16 mouse cellular contexts compared by ENCODE assay signal in the genomic region with DNA sequence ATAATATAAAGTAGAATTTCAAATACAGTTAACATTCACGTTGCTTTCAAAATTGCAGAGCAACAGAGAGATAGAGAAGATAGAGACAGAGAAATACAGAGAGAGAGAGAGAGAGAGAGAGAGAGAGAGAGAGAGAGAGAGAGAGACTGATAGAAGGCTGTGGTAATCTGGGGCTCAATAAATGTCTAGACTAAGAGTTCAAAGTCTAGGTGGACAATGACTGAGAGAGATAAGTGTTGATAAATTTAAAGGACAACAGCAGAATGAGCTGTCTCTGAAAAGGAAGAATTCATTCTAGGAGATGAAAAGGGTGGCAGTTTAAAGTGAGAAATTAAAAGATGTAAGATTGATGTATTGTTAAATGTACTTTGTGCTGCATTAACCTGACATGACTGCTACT.
"Had no signal": no experiment of that assay in that cellular context is flagged by ENCODE, and none has a peak within 500 bp of the region (broad histone marks: within the 10 kb centered on the region; RNA-seq: fewer than 3 reads in every experiment).

No protein-coding gene starts in this region.

- H3K9ac ChIP-seq: neural tube, embryonic 12.5 days; neural tube, embryonic 13.5 days; neural tube, embryonic 15.5 days; stomach, embryonic 15.5 days had no signal

- H3K27me3 ChIP-seq: neural tube, embryonic 12.5 days; neural tube, embryonic 13.5 days; neural tube, embryonic 15.5 days; stomach, embryonic 15.5 days had no signal

- H3K4me1 ChIP-seq: neural tube, embryonic 12.5 days; neural tube, embryonic 13.5 days; neural tube, embryonic 15.5 days; stomach, embryonic 15.5 days had no signal

- H3K4me3 ChIP-seq: neural tube, embryonic 12.5 days; neural tube, embryonic 13.5 days; neural tube, embryonic 15.5 days; stomach, embryonic 15.5 days had no signal

- H3K36me3 ChIP-seq: neural tube, embryonic 12.5 days; neural tube, embryonic 13.5 days; neural tube, embryonic 15.5 days; stomach, embryonic 15.5 days had no signal

- H3K27ac ChIP-seq: neural tube, embryonic 12.5 days; neural tube, embryonic 13.5 days; neural tube, embryonic 15.5 days; stomach, embryonic 15.5 days; stomach, postnatal 0 days had no signal

- H3K9me3 ChIP-seq: neural tube, embryonic 12.5 days; neural tube, embryonic 13.5 days; neural tube, embryonic 15.5 days; stomach, embryonic 15.5 days had no signal

- DNase-seq: retina, postnatal 1 day; right cerebral cortex, adult 18-20 months; right cerebral cortex, postnatal 14 days; right cerebral cortex, postnatal 25 days; right cerebral cortex, postnatal 4 days; spleen, adult 18-20 months; thymus, adult 18-20 months; thymus, adult 2 months; thymus, postnatal 14 days; thymus, postnatal 36 days; thymus, postnatal 4 days had no signal

- H3K4me2 ChIP-seq: neural tube, embryonic 12.5 days; neural tube, embryonic 13.5 days; neural tube, embryonic 15.5 days; stomach, embryonic 15.5 days had no signal
